In the genomic region with DNA sequence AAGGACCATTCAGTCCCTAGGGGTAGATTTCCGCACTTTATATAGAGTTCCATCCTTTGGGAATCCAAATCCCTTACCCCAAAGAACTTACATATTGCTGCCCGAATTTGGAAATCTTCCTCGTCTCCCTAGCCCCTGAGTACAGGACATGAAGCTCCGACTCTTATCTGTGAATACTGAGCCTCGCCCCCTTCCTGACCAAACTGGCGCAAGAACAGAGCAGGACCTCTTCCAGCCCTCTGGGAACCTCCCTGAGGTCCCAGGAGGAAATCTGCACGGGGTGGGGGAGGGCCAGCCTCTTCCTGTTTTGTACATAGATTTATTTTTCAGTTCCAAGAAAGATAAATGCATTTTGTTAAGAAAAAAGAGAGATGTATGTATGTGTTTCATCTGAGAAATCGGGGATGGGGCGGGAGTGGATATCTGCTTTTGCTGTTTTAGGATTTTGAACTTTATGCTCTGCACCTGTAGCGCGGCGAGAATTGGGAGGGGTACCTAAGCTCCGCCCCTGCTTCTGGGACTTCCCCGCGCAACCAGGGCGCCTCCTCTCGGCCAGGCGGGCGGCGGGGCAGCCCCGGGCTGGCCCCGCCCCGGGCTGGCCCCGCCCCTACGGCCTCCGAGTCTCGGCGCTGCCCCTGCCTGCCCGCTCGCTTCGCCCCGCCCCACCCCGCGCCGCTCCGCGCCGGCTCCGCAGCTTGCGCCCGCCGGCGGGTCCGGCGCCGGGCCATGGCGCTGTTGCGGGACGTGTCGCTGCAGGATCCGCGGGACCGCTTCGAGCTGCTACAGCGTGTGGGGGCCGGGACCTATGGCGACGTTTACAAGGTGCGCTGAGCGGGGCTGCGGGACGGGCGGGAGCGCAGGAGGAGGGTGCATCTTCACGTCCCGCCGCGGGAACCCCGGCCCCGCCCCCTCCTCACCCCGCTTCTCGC, we compare ENCODE assay signal across 8 mouse cellular contexts. TPM values are rescaled to one million over a fixed set of nuclear protein-coding genes. Genes with fewer than 3 reads are reported as not detected.
A peak's percentile ranks its signal among the peaks of the same experiment; 100 is the strongest.
DNase-seq lines count a peak whose midpoint lies in the region; ATAC-seq and TF ChIP-seq lines count a peak whose summit lies in the region.

A gene (plus strand): TSS at position 612 of the 929 bp plus-strand sequence.

- H3K27me3 ChIP-seq in erythroblast, embryonic 14.5 days (ENCODE audit: control insufficient read depth): peaks cover 4% of the 10 kb centered on the region; the same call in 1 of the 2 replicates
- no peaks in the 10 kb centered on the region for H3K27me3 ChIP-seq in heart, embryonic 14.5 days (ENCODE audit: control insufficient read depth, insufficient read depth, low read length)
- no peaks in the 10 kb centered on the region for H3K27me3 ChIP-seq in liver, embryonic 13.5 days
- H3K27me3 ChIP-seq in splenic B cell, adult 2 months (ENCODE audit: control insufficient read depth, insufficient read depth, low read length, poor library complexity, severe bottlenecking): no peaks in the 10 kb centered on the region

- 4% methylated on average over 69 of the region's 72 CpGs for WGBS in heart, embryonic 14.5 days
- 1% methylated on average over 72 of the region's 72 CpGs for WGBS in liver, embryonic 13.5 days (ENCODE audit: insufficient replicate concordance)

- H3K4me2 ChIP-seq in heart, embryonic 14.5 days (ENCODE audit: low read length): peak within 1 kb of the TSS; percentile 98
- H3K4me2 ChIP-seq in liver, embryonic 13.5 days: peak within 1 kb of the TSS; percentile 100

- peak within 1 kb of the TSS; percentile 80 for H3K4me3 ChIP-seq in erythroblast, embryonic 14.5 days (replicated peaks)
- peak within 1 kb of the TSS; percentile 71 to 94 for H3K4me3 ChIP-seq in heart, embryonic 14.5 days (ENCODE audit: control insufficient read depth in 1 of 2, insufficient read depth in 1 of 2, low read depth in 1 of 2, low read length in 2 of 2)
- H3K4me3 ChIP-seq in liver, embryonic 13.5 days (replicated peaks): peak within 1 kb of the TSS; percentile 81

- peak within 1 kb of the TSS; percentile 25 to 63; a peak in 3 of 4 replicates for H3K27ac ChIP-seq in heart, embryonic 14.5 days (replicated peaks in 1 of 2; ENCODE audit: control insufficient read depth in 1 of 2, insufficient read depth in 1 of 2, low read depth in 2 of 2, low read length in 2 of 2)
- H3K27ac ChIP-seq in liver, embryonic 13.5 days: peak within 1 kb of the TSS; percentile 83

- 0 out of 2 replicates have a peak, but pooled peaks have one; percentile 9 for TF ChIP-seq POLR2A in brain, embryonic 14.5 days (IDR thresholded peaks at IDR 0.05; ENCODE audit: borderline replicate concordance, extremely low read depth, insufficient read depth, insufficient read length, poor library complexity, severe bottlenecking)

- DNase-seq in CD4-positive helper T cell, adult 2 months (ENCODE audit: low read depth, low spot score): peak; percentile 93
- DNase-seq in brain, embryonic 14.5 days (ENCODE audit: low read depth): peak; percentile 66
- peak; percentile 95 for DNase-seq in kidney, postnatal 10 days
- peak; percentile 81 for DNase-seq in liver, embryonic 13.5 days
- DNase-seq in naive thymus-derived CD4-positive, alpha-beta T cell, adult 2 months (ENCODE audit: low read depth): peak; percentile 93
- DNase-seq in splenic B cell, adult 2 months (ENCODE audit: low read depth, low spot score): peak; percentile 92

- H3K4me1 ChIP-seq in erythroblast, embryonic 14.5 days (ENCODE audit: control insufficient read depth): peaks cover 65% of the 10 kb centered on the region
- peaks cover 17 to 20% of the 10 kb centered on the region in 2 experiments for H3K4me1 ChIP-seq in heart, embryonic 14.5 days (ENCODE audit: control insufficient read depth in 2 of 2, insufficient read depth in 2 of 2, low read length in 2 of 2)
- peaks cover 78% of the 10 kb centered on the region for H3K4me1 ChIP-seq in liver, embryonic 13.5 days (replicated peaks)

- TF ChIP-seq CTCF in brain, embryonic 14.5 days (IDR thresholded peaks at IDR 0.05; ENCODE audit: borderline replicate concordance, extremely low read depth, insufficient read depth, insufficient read length): peak; percentile 18; the same call in 1 of the 2 replicates

- ATAC-seq in heart, embryonic 14.5 days (ENCODE audit: insufficient number of reproducible peaks, insufficient read depth, low FRiP score, low read depth): peak; percentile 76
- ATAC-seq in liver, embryonic 13.5 days (ENCODE audit: low read depth): peak; percentile 88

- peaks cover 62% of the 10 kb centered on the region for H3K36me3 ChIP-seq in erythroblast, embryonic 14.5 days (ENCODE audit: control insufficient read depth)
- peaks cover 60% of the 10 kb centered on the region for H3K36me3 ChIP-seq in heart, embryonic 14.5 days (ENCODE audit: control insufficient read depth, insufficient read depth, low read length)
- peaks cover 60% of the 10 kb centered on the region for H3K36me3 ChIP-seq in liver, embryonic 13.5 days
- H3K36me3 ChIP-seq in splenic B cell, adult 2 months (ENCODE audit: control insufficient read depth, insufficient read depth, low read length, poor library complexity, severe bottlenecking): peaks cover 9% of the 10 kb centered on the region

- H3K9me3 ChIP-seq in erythroblast, embryonic 14.5 days (ENCODE audit: control insufficient read depth, low read length): no peaks in the 10 kb centered on the region
- no peaks in the 10 kb centered on the region for H3K9me3 ChIP-seq in heart, embryonic 14.5 days (ENCODE audit: control insufficient read depth, low read length)
- H3K9me3 ChIP-seq in liver, embryonic 13.5 days (replicated peaks): no peaks in the 10 kb centered on the region

- H3K9ac ChIP-seq in heart, embryonic 14.5 days (ENCODE audit: low read length): peak within 1 kb of the TSS; percentile 84
- peak within 1 kb of the TSS; percentile 87 for H3K9ac ChIP-seq in liver, embryonic 13.5 days

RNA-seq across cellular contexts. Expression of the gene that starts here (rescaled TPM):
- polyA plus RNA-seq in brain, embryonic 14.5 days (2012; rRNA removed): 110 and 154 TPM in 2 replicates
- polyA plus RNA-seq in erythroblast, embryonic 14.5 days (2012): 1.2 and 2.1 TPM in 2 replicates
- polyA plus RNA-seq in heart, embryonic 14.5 days (2014; fragmentation: Nextera tagmentation; extraction: Ambion mirVana): 9.0 and 13.0 TPM in 2 replicates
- polyA plus RNA-seq in liver, embryonic 13.5 days (2015; fragmentation: Nextera tagmentation; extraction: Ambion mirVana): 4.5 and 5.8 TPM in 2 replicates

Comparison
In these comparisons a context has a peak if more than half of its experiments do, and no peak if none do; other contexts are left out.
1. Peak in every context shown above with its lines: DNase-seq, ATAC-seq, H3K4me3 ChIP-seq and H3K27ac ChIP-seq.